Mouse (Mus musculus) bone marrow, adult 2 months (tissue): ENCODE measurements around the gene Phkg1.

Source experiments
- CTCF ChIP-seq: fragments of 200-500 bp; IDR thresholded peaks from 2 replicates; pipeline ENCODE4 v1.5.1; 2011; ENCODE audit warnings: low read length, control low read depth; ENCODE audit not compliant: control insufficient read depth, insufficient read depth
- POLR2A ChIP-seq: fragments of 200-500 bp; IDR thresholded peaks from 2 replicates; pipeline ENCODE4 v1.6.1; 2011; ENCODE audit warnings: low read depth, mild to moderate bottlenecking, control low read depth, low read length, borderline replicate concordance; ENCODE audit not compliant: control insufficient read depth

GRCm38 (mm10) chr5:129856414-129856813 is 41.9 kb downstream of the Phkg1 start:
- TF ChIP-seq CTCF (peak; percentile 22; the same call in 1 of the 2 replicates), POLR2A (no peak)
